Mouse (Mus musculus) liver, postnatal 0 days (tissue): ENCODE results near the gene Gm3336.

ENCODE experiments used
- CTCF ChIP-seq: sonication (generic); IDR thresholded peaks from 2 replicates; pipeline ENCODE4 v1.5.1; 2016; ENCODE audit warnings: antibody characterized with exemption, low read depth
- EP300 ChIP-seq: IDR thresholded peaks from 2 replicates; pipeline ENCODE4 v1.6.1; 2016; ENCODE audit warnings: antibody characterized with exemption, low read depth, mild to moderate bottlenecking

DNA sequence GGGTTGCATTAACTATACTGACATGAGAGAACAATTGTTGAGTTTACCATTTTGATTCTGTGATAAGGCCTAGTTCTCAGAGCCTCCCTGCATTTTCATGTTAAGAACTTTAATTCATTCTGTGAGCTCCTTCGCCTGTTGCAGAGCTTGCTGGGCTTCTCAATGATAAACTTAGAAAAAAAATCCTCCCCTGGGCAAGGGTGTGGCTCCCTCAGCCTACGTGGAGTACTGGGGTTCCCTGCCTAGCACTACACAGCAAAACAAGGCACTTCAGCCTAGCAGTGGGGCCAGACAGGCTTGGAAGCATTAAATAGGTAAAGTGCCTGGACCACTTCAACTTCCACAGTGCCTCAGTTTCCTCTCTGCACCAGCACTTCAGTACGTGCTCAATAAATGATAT, 36.9 kb upstream of the Gm3336 start:
- TF ChIP-seq CTCF (no peak), EP300 (no peak)
